Mouse (Mus musculus) ovary, postnatal 14 days (tissue): ENCODE results near the gene Timm10b.

Experiments used
- DNase-seq: peaks from one replicate; pipeline ENCODE4 v3.0.0; 2022; ENCODE audit warnings: low spot score

The Timm10b gene

DNA sequence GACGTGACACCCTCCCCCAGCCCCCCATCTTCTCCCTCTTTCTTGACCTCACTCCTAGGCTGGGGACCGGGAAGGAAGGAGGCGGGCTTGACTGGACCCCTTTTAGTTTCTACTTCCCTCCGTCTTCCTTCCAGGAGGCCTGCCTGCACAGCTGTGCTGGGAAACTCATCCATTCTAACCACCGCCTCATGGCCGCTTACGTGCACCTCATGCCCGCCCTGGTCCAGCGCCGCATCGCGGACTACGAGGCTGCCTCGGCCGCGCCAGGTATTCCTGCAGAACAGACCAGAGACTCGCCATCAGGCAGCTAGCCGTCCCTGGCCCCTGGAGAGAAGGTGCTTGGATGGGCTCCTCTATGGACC, 1.0 kb downstream of the Timm10b start:
- DNase-seq = no peak

DNA sequence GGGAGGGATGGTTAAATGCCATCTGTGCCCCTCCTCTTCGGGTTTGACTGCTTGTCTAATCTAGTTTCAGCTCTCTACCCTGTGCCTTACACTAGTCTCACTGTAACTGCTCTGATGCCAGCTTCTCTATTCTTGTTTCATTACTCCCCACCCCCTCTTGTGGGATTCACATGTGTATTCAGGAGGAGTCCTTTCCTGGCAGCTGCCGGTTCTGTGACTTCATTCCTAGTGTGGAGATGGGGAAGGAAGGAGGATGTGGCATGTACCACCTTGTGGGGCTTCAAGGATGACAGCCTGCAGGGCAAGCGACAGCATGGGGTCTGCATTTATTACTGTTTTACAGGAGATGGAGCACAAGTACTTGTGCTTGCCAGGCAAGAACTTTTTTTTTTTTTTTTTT, 2.1 kb downstream of the Timm10b start:
- DNase-seq = no peak

DNA sequence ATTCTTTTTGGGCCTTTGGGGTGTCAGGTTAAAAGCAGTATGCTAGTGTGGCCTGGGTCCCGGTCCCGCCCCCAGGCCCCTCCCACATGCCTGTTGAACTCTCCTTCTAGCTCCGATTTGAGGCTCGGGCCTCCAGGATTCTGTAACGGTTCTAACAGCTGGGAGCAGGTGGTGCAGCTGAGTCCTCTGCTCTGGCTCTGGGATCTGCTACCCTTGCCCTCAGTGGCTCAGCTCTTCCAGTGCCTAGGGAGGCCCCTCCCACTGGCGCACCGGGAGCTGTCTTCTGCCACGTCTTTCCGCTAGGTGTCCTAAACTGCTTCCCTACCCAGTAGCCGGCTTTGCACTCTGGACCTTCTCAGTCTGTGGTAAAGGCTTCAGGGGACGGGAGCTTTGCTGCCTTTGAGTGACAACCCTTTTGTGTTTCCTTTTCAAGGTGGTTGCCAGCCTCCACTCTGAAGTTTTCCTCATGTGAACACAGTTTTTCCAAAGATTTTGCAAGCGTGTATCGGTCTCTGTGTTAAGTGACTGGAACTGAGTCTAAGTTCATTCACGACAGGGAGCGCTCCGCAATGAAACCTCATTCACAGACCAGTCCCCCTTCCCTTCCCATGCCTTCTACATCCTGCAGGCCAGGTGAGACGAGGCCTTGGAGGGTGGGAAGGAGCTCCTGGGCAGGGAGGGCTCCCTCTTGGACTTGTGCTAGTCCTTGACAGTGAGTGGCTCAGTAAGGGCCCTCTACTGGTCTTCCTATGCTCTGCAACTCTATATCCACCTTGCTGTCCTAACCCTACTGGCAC, 11.0 kb downstream of the Timm10b start, which contains the start of gene Dnhd1:
Gene Dnhd1, plus strand, starts transcription at position 189 of the 797 bp plus-strand sequence.
- peak; percentile 54 for DNase-seq

DNA sequence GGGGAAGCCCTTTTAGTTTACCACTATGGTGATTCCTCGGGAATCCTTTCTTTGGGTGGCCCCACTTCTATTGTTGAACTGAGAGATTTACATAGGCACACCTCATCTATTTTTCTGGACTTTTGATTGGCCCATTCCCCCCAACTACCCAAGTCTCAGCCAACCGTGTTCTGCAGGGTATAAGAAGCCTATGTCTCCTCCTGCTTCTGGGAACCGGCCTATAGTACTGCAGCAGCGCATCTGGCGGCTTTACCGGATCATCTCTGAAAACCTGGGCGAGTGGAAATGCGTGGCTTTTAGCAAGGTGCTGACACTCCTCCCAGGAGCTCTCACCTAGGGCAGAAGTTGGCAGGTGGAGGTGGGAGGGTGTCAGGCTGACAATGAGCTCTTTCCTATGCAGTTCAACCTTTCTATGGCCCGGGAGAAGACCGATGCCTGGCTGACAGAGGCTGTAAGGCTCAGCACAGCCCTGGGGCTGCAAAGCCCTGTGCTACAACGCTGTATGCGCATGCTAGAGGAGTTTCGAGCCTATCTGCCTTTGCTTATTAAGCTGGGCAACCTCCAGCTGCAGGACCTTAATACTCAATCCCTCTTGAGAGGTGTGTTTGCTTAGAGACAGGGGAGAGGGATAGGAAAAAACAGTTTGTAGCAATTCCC, 45.8 kb downstream of the Timm10b start:
- no peak for DNase-seq

DNA sequence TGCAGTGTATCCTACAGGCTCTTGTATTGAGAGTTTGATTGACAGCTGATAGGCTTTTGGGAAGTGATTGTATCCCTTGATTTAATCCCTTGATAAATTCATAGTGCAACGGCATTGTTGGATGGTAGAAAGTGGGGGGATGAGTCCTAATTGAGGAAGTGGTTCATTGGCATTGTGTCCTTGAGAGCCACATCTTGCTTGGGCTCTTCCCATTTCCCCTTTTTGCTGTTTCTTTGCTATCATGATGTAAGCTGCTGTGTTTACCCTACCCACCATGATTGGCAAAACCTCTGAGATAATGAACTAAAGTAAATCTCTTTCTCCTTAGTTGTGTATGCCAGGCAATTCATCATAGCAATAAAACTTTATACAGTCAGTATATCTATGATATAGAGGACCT, 51.0 kb downstream of the Timm10b start:
- DNase-seq = no peak
